Mouse (Mus musculus): ENCODE data around the gene Sumo3. TPM values are rescaled to one million over a fixed set of nuclear protein-coding genes. Genes with fewer than 3 reads are reported as not detected.

The Sumo3 gene
- total RNA-seq, 2 experiments from 2014 or later: 71.3 to 150 TPM

DNA sequence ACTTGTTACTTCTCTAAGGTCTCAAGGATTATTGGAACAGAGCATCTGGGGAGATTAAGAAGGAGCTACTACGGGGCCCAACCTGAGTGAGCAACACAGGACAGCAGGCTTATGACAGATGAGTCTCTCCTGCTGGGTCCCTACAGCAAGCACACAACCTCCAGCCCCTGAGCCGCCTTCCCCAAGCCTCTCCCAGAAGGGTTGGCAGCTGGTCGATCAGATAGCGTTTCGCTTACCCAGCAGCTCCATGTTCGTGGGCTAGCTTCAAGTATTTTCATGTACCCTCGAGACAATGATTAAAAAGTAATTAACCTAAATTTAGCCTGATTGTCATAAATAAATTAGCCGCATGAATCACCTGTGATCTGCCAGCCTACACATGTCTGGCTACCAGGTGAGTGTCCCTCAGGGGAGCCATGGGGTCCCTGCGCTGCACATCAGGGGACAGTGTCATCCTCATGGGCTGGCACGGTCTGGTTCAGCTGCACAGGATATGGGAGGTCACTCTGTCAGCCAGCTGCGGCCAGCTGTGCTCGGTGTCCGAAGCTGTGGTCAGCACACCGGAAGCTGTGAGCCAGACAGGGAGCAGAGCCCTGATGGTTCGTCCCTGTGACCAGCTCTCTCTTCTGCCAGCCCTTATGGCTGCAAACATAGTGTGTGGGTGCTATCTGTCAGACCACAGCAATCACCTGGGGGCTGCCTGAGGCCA, 52.5 kb downstream of the Sumo3 start:
- ATAC-seq (replicated peaks; ENCODE audit: low FRiP score, low TSS enrichment, poor library complexity, severe bottlenecking): 0 out of 2 replicates have a peak, but pooled peaks have one; percentile 53

DNA sequence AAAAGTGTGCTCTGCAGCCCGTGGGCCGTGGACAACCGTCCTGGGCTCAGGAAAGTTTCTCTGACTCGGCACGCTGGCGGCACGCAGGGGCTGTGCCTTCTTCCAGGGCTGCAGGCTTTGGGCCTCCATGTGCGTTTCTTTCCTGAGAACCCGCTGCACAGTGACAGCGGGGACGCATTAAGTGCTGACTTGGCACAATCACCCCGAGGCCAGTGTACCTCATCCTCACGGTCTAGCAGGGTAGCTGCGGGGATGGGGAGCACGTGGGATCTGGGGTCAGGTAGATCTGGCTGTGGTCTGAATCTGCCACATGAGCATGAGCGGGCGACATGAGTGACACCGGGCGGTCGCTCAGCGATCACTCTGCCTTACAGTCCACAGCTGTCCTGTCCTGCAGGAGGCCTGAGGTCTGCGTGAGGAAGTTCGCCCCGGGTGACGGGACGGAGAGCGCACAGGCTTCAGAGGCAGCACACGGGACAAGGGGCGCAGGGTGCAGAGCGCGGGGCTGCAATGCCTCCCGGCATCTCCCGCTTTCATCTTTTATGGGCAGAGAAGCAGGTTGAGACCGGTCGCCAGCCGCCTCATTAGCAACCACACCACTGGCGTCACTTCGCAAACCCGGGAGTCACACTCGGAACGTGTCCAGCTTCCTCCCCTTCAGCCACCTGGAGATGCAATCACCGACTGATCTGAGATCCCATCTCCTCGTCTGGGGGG, 58.2 kb downstream of the Sumo3 start:
- no peak for ATAC-seq (replicated peaks; ENCODE audit: low FRiP score, low TSS enrichment, poor library complexity, severe bottlenecking)

DNA sequence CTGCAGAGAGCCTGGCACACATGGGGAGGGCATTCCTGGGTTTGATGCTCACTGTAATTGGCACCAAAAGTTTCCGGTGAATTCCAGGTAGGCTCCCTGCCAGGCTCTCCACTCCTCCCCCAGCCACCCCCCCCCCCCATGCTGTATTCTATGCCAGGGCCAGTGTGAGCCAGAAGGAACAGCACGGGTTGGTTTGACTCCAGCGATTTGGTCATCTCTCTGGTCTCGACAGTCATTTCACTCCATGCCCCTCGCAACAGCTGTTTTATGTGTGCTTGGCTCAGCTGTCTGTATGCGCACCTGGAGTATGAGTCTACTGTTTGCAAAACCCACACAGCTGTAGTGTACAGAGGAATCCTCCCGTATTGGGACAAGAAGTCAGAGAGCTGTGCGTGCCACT, 60.4 kb downstream of the Sumo3 start:
- no peak for ATAC-seq (replicated peaks; ENCODE audit: low FRiP score, low TSS enrichment, poor library complexity, severe bottlenecking)

DNA sequence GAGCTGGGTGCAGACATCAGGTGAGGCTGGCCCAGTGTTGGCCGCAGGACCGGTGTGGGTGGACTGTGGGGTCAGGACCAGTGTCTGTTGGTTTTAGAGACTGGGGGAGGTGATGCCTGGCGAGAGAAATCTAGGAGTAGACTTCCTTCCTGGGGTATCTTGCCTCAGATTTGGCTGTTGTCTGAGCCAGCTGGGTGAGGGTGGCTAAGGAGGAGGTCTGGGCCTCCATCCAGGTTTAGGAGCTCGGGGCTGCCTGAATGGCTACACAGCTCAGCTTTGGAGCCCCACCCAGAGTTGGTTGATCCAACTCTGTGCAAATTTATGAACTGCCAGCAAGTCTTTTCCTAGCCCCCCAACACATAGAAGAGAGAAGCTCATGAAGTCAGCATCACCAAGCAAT, 61.5 kb downstream of the Sumo3 start:
- ATAC-seq (replicated peaks; ENCODE audit: low FRiP score, low TSS enrichment, poor library complexity, severe bottlenecking): no peak

Other genes with a start within 250 kb of the Sumo3 start
- gene Adarb1, start 187.8 kb upstream of the Sumo3 start, total RNA-seq (2014; fragmentation: Nextera tagmentation): 0.28 TPM in 1 of 2 replicates, not detected in the other
- gene Adarb1, start 187.8 kb upstream of the Sumo3 start, total RNA-seq (2017): 1.1 and 3.9 TPM in 2 replicates
- gene Fam207a, start 90.3 kb upstream of the Sumo3 start, total RNA-seq (2014; fragmentation: Nextera tagmentation): 19.8 and 20.0 TPM in 2 replicates
- 28.5 and 30.5 TPM in 2 replicates for gene Fam207a, start 90.3 kb upstream of the Sumo3 start, total RNA-seq (2017)
- gene Itgb2, start 75.8 kb upstream of the Sumo3 start, total RNA-seq (2014; fragmentation: Nextera tagmentation): 10.4 and 26.2 TPM in 2 replicates
- gene Itgb2, start 75.8 kb upstream of the Sumo3 start, total RNA-seq (2017): 13.2 and 14.2 TPM in 2 replicates
- gene Pttg1ip, start 24.4 kb upstream of the Sumo3 start, total RNA-seq (2014; fragmentation: Nextera tagmentation): 31.7 and 48.4 TPM in 2 replicates
- gene Pttg1ip, start 24.4 kb upstream of the Sumo3 start, total RNA-seq (2017): 36.3 and 37.6 TPM in 2 replicates
- not detected in 2 replicates for gene Gm49325, start 100 bp downstream of the Sumo3 start, total RNA-seq (2014; fragmentation: Nextera tagmentation)
- not detected in 2 replicates for gene Gm49325, start 100 bp downstream of the Sumo3 start, total RNA-seq (2017)
- 39.4 and 43.2 TPM in 2 replicates for gene Ube2g2, start 16.2 kb downstream of the Sumo3 start, total RNA-seq (2014; fragmentation: Nextera tagmentation)
- gene Ube2g2, start 16.2 kb downstream of the Sumo3 start, total RNA-seq (2017): 48.1 and 50.7 TPM in 2 replicates
- 0.22 TPM in 1 of 2 replicates, not detected in the other for gene Tspear, start 80.5 kb downstream of the Sumo3 start, total RNA-seq (2014; fragmentation: Nextera tagmentation)
- not detected in 2 replicates for gene Tspear, start 80.5 kb downstream of the Sumo3 start, total RNA-seq (2017)
- gene Gm19402, start 84.7 kb downstream of the Sumo3 start, total RNA-seq (2014; fragmentation: Nextera tagmentation): not detected in 2 replicates
- not detected in 2 replicates for gene Gm19402, start 84.7 kb downstream of the Sumo3 start, total RNA-seq (2017)
- gene Gm9508, start 91.1 kb downstream of the Sumo3 start, total RNA-seq (2014; fragmentation: Nextera tagmentation): not detected in 2 replicates
- not detected in 2 replicates for gene Gm9508, start 91.1 kb downstream of the Sumo3 start, total RNA-seq (2017)
- not detected in 2 replicates for gene Gm10272, start 100.5 kb downstream of the Sumo3 start, total RNA-seq (2014; fragmentation: Nextera tagmentation)
- not detected in 2 replicates for gene Gm10272, start 100.5 kb downstream of the Sumo3 start, total RNA-seq (2017)
- not detected in 2 replicates for gene Gm10024, start 105.4 kb downstream of the Sumo3 start, total RNA-seq (2014; fragmentation: Nextera tagmentation)
- not detected in 2 replicates for gene Gm10024, start 105.4 kb downstream of the Sumo3 start, total RNA-seq (2017)
- gene Gm10142, start 109.7 kb downstream of the Sumo3 start, total RNA-seq (2014; fragmentation: Nextera tagmentation): not detected in 2 replicates
- not detected in 2 replicates for gene Gm10142, start 109.7 kb downstream of the Sumo3 start, total RNA-seq (2017)
- not detected in 2 replicates for gene Krtap12-1, start 114.5 kb downstream of the Sumo3 start, total RNA-seq (2014; fragmentation: Nextera tagmentation)
- not detected in 2 replicates for gene Krtap12-1, start 114.5 kb downstream of the Sumo3 start, total RNA-seq (2017)
- not detected in 2 replicates for gene Gm10100, start 120.4 kb downstream of the Sumo3 start, total RNA-seq (2014; fragmentation: Nextera tagmentation)
- gene Gm10100, start 120.4 kb downstream of the Sumo3 start, total RNA-seq (2017): not detected in 2 replicates
- not detected in 2 replicates for gene Gm18596, start 136.5 kb downstream of the Sumo3 start, total RNA-seq (2014; fragmentation: Nextera tagmentation)
- gene Gm18596, start 136.5 kb downstream of the Sumo3 start, total RNA-seq (2017): not detected in 2 replicates
- gene Gm9736, start 145.3 kb downstream of the Sumo3 start, total RNA-seq (2014; fragmentation: Nextera tagmentation): not detected in 2 replicates
- not detected in 2 replicates for gene Gm9736, start 145.3 kb downstream of the Sumo3 start, total RNA-seq (2017)
- gene Gm3233, start 153.6 kb downstream of the Sumo3 start, total RNA-seq (2014; fragmentation: Nextera tagmentation): not detected in 2 replicates
- gene Gm3233, start 153.6 kb downstream of the Sumo3 start, total RNA-seq (2017): not detected in 2 replicates
- gene Gm3238, start 165.2 kb downstream of the Sumo3 start, total RNA-seq (2014; fragmentation: Nextera tagmentation): not detected in 2 replicates
- gene Gm3238, start 165.2 kb downstream of the Sumo3 start, total RNA-seq (2017): not detected in 2 replicates
- not detected in 2 replicates for gene Gm7138, start 170.8 kb downstream of the Sumo3 start, total RNA-seq (2014; fragmentation: Nextera tagmentation)
- gene Gm7138, start 170.8 kb downstream of the Sumo3 start, total RNA-seq (2017): not detected in 2 replicates
- gene Gm3250, start 176.4 kb downstream of the Sumo3 start, total RNA-seq (2014; fragmentation: Nextera tagmentation): not detected in 2 replicates
- gene Gm3250, start 176.4 kb downstream of the Sumo3 start, total RNA-seq (2017): not detected in 2 replicates
- gene Gm7137, start 182.1 kb downstream of the Sumo3 start, total RNA-seq (2014; fragmentation: Nextera tagmentation): not detected in 2 replicates
- not detected in 2 replicates for gene Gm7137, start 182.1 kb downstream of the Sumo3 start, total RNA-seq (2017)
- gene Gm9639, start 189.0 kb downstream of the Sumo3 start, total RNA-seq (2014; fragmentation: Nextera tagmentation): not detected in 2 replicates
- not detected in 2 replicates for gene Gm9639, start 189.0 kb downstream of the Sumo3 start, total RNA-seq (2017)
- not detected in 2 replicates for gene Gm19668, start 193.0 kb downstream of the Sumo3 start, total RNA-seq (2014; fragmentation: Nextera tagmentation)
- gene Gm19668, start 193.0 kb downstream of the Sumo3 start, total RNA-seq (2017): not detected in 2 replicates
- gene Gm9507, start 205.7 kb downstream of the Sumo3 start, total RNA-seq (2014; fragmentation: Nextera tagmentation): not detected in 2 replicates
- not detected in 2 replicates for gene Gm9507, start 205.7 kb downstream of the Sumo3 start, total RNA-seq (2017)
- gene Gm2696, start 208.6 kb downstream of the Sumo3 start, total RNA-seq (2014; fragmentation: Nextera tagmentation): not detected in 2 replicates
- gene Gm2696, start 208.6 kb downstream of the Sumo3 start, total RNA-seq (2017): not detected in 2 replicates
- not detected in 2 replicates for gene Krtap10-4, start 221.0 kb downstream of the Sumo3 start, total RNA-seq (2014; fragmentation: Nextera tagmentation)
- not detected in 2 replicates for gene Krtap10-4, start 221.0 kb downstream of the Sumo3 start, total RNA-seq (2017)
- gene Krtap10-10, start 229.8 kb downstream of the Sumo3 start, total RNA-seq (2014; fragmentation: Nextera tagmentation): not detected in 2 replicates
- not detected in 2 replicates for gene Krtap10-10, start 229.8 kb downstream of the Sumo3 start, total RNA-seq (2017)
- not detected in 2 replicates for gene Gm36176, start 240.7 kb downstream of the Sumo3 start, total RNA-seq (2014; fragmentation: Nextera tagmentation)
- not detected in 2 replicates for gene Gm36176, start 240.7 kb downstream of the Sumo3 start, total RNA-seq (2017)
- gene Gm10318, start 246.8 kb downstream of the Sumo3 start, total RNA-seq (2014; fragmentation: Nextera tagmentation): not detected in 2 replicates
- gene Gm10318, start 246.8 kb downstream of the Sumo3 start, total RNA-seq (2017): not detected in 2 replicates

All from megakaryocyte-erythroid progenitor cell, adult 5-6 weeks (primary cell).